Mouse (Mus musculus) heart, adult 8-10 months (tissue): Measurements from ENCODE around the gene Phf7. TPM values are rescaled to one million over a fixed set of nuclear protein-coding genes. Genes with fewer than 3 reads are reported as not detected.

Source experiments
- DNase-seq: peaks from one replicate; pipeline ENCODE4 v3.0.0; 2022; ENCODE audit warnings: low spot score
- total RNA-seq, 4 experiments: library from RNA; stranded (reverse); gene quantifications; 2 replicates each; pipeline ENCODE4 v1.2.4; 2022

Gene Phf7
- total RNA-seq, 4 experiments from 2014 or later = 3.2 to 5.2 (median 4.2) TPM

- no peak for DNase-seq
Measured at GRCm38 (mm10) chr14:31199599-31199998, 51.5 kb downstream of the Phf7 start.

- no peak for DNase-seq
Measured at GRCm38 (mm10) chr14:31197547-31198516, 53.3 kb downstream of the Phf7 start.

DNA sequence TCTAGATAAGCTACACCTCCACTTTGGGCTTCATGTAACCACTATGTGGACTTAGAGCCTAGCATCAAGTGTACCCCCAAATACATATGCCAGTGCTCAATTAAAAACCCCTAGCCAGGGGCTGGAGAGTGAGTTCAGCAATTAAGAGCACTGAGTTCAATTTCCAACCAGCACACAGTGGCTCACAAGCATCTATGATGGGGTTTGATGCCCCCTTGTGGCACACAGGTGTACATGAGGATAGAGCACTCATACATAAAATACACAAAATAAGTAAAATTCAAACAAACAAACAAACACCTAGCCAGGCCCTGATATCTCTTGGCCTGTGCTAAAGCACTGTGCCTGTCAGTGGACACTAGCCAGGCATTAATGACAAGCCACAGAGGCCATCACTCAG lies 55.1 kb downstream of the Phf7 start:
- DNase-seq = no peak

GRCm38 (mm10) chr14:31195521-31195920 lies 55.6 kb downstream of the Phf7 start:
- no peak for DNase-seq

DNA sequence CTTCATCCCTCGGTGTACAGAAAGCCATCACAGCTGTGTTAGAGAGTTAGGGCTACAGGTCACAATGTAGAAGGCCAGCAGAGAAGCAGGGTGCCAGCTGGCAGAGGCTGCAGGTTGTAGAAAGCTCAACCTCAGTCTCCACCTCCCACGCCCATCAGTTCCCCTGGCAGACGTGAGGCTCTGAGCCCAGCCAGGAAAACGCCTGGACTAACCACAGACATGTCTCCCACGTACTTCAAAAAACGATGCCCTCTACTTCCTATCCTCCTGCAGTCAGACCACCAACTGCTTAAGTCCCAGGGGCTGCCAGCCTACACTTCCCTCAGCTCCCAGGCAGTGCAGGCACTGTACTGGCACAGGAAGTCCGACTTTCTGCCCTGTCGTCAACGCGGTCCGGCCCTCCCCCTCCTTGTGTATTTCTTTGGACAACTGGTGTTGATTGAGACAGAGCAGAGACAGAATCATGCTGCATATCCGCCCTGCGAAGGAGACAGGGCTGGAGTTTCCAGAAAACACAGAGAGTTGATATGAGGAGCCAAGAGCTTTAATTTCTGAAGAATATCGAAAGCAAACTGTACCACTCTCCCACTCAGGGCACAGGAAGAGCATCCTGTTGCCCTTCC lies 56.1 kb downstream of the Phf7 start:
- peak; percentile 88 for DNase-seq

DNA sequence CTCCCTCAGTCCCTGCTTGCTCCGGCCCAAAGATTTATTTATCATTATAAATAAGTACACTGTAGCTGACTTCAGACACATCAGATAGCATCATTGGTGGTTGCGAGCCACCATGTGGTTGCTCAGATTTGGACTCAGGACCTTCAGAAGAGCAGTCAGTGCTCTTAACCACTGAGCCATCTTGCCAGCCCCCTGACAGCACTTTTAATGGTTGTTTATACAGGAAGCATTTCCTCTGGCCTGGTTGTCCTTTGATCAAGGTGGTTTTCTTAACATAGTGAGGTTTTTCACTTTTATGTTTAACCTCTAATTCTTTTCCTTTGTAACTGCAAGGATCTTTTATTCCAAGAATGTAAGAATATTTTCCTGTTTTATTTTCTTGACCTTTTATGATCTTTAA lies 56.7 kb downstream of the Phf7 start:
- DNase-seq = no peak

- DNase-seq = no peak
Measured at GRCm38 (mm10) chr14:31193791-31194190, 57.3 kb downstream of the Phf7 start.

DNA sequence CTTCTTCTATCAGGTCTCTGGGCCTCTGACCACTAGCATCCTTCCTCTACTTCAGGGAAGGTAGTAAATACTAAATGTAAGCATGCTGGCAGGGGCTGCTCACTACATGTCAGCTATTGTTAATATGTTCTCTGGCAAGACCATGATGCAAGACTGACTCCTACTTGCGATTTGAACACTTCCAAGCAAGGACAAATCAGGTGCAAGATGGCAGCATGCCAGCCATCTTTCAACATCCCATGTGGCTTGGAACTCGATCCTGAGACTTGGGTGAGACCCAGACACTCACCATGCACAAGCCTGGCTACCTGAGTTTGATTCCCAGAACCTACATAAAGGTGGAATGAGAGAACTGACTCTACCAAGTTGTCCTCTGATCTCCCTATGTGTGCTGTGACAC lies 59.2 kb downstream of the Phf7 start:
- no peak for DNase-seq

DNA sequence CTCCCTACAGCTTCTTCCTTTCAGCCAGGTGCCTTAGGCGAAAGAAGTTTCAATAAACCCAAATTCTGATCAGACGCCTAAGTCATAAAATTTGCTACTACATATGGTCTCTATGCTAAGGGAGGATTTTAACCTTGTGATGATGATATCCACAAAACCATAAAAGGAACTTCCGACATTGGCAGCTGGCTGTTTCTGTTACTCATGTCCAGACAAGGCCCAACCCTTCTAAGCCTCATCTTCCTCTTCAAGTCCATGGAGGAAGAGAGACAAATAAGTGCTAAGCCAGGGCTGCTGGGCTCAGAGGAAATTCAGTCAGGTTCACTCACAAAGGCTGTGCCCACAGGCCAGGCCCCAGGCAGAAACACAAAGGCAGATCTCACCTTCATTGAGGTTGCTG lies 61.8 kb downstream of the Phf7 start:
- no peak for DNase-seq

DNA sequence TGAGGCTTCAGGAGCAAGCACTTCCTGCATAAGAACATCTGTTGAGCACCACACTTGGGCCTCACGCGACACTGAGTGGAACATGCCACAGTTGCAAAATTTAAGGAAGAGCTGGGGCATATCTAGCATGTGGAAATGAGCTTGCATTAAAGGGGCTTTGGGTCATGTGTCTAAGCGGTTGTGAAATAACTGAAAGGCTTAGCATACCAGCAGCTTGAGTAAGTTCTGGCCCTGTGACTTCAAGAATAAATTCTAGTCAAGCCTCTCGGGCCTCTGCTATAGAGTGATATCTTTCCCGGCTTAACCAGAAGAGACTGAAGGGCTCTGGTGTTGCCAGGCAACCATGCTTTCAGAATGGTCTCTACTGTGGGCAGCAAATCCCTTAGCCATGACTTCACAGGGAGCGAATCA lies 62.3 kb downstream of the Phf7 start:
- no peak for DNase-seq

Other genes starting within 250 kb of the Phf7 start
- 10 to 100 TPM; 24.1 to 27.0 (median 25.3) TPM for gene Glt8d1, start 249.9 kb downstream of the Phf7 start, total RNA-seq
- 100 to 1,000 TPM; 124 to 131 (median 126) TPM for gene Spcs1, start 249.6 kb downstream of the Phf7 start, total RNA-seq
- gene Pbrm1, start 232.2 kb downstream of the Phf7 start, total RNA-seq = 10 to 100 TPM; 45.9 to 52.7 (median 50.3) TPM
- gene Gnl3, start 232.2 kb downstream of the Phf7 start, total RNA-seq = 10 to 100 TPM; 20.6 to 25.6 (median 25.0) TPM
- gene Smim4, start 122.4 kb downstream of the Phf7 start, total RNA-seq = 10 to 100 TPM; 63.7 to 95.7 (median 81.8) TPM
- 10 to 100 TPM; 20.2 to 21.7 (median 21.0) TPM for gene Nt5dc2, start 120.3 kb downstream of the Phf7 start, total RNA-seq
- gene Stab1, start 82.7 kb downstream of the Phf7 start, total RNA-seq = 10 to 100 TPM; 50.1 to 64.3 (median 57.1) TPM
- 1,000 to 10,000 TPM; 5,856 to 6,611 (median 6,322) TPM for gene Tnnc1, start 43.0 kb downstream of the Phf7 start, total RNA-seq
- 100 to 1,000 TPM; 129 to 142 (median 131) TPM for gene Nisch, start 34.4 kb downstream of the Phf7 start, total RNA-seq
- 10 to 100 TPM; 12.3 to 14.2 (median 13.2) TPM for gene Sema3g, start 33.5 kb downstream of the Phf7 start, total RNA-seq
- gene Bap1, start 133 bp upstream of the Phf7 start, total RNA-seq = 10 to 100 TPM; 42.1 to 46.9 (median 43.1) TPM
- under 1 TPM in 2 of 4 experiments, not detected in 2; 0.03 to 0.06 TPM for gene Dnah1, start 72.6 kb upstream of the Phf7 start, total RNA-seq
- 10 to 100 TPM; 31.5 to 35.4 (median 32.6) TPM for gene Capn7, start 85.3 kb upstream of the Phf7 start, total RNA-seq
- gene Sh3bp5, start 184.8 kb upstream of the Phf7 start, total RNA-seq = 10 to 100 TPM; 38.6 to 50.6 (median 50.1) TPM
- 10 to 100 TPM; 10.4 to 15.2 (median 11.9) TPM for gene Eaf1, start 243.1 kb upstream of the Phf7 start, total RNA-seq
- 10 to 100 TPM in 3 of 4 experiments, 1 to 10 TPM in 1; 8.2 to 11.8 (median 10.6) TPM for gene Mettl6, start 243.7 kb upstream of the Phf7 start, total RNA-seq